Mouse (Mus musculus) left cerebral cortex, postnatal 10 days (tissue): ENCODE measurements at regions not wholly inside any gene's neighbourhood (a gene's known extent, or its start where the extent isn't known, plus 50 kb on each side); places are given as distances from the start of the nearest gene placed in this dataset.

Experiments used
- DNase-seq, 2 experiments: peaks; one replicate each; pipeline ENCODE4 v3.0.0; 2021 to 2022; ENCODE audit warnings: low spot score in 2 of 2, mixed read lengths in 1 of 2; ENCODE audit errors: extremely low spot score in 1 of 2
- intact Hi-C: fragments of 180-260 bp; cut with DNase I; formaldehyde crosslinking; loops from one replicate; pipeline ENCODE4 v1.15.1; 2025

- intact Hi-C loops: no loop called here
- DNase-seq: no peak
These were observed 385.5 kb downstream of the Setd4 start for GRCm38 (mm10) chr16:93218402-93218801.

- intact Hi-C loops: no loop called here
- DNase-seq: no peak
These were observed 386.1 kb downstream of the Setd4 start for GRCm38 (mm10) chr16:93217600-93218226.

DNA sequence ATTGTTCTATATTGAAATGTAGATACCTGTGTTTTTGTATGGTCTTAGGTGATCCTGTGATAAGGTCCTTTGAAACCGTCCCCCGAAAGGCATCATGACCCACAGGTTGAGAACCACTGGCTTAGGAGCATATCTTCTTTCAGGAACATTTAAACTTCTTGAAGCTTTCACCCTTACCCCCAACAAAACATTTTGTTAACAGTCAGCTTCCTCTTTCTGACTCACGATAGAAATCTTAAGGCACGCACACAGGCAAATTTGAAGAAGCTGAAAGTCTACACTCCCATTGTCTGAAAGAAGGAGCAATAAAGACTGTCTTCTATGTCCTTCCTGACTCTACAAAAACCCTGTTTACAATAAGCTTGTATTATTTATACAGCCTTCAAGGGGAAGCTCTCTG is 388.2 kb downstream of the Setd4 start:
- no peak for DNase-seq
- intact Hi-C loops: no loop called here

GRCm38 (mm10) chr16:93213618-93214017 is 387.7 kb upstream of the Runx1 start:
- intact Hi-C loops: no loop called here
- no peak for DNase-seq

DNA sequence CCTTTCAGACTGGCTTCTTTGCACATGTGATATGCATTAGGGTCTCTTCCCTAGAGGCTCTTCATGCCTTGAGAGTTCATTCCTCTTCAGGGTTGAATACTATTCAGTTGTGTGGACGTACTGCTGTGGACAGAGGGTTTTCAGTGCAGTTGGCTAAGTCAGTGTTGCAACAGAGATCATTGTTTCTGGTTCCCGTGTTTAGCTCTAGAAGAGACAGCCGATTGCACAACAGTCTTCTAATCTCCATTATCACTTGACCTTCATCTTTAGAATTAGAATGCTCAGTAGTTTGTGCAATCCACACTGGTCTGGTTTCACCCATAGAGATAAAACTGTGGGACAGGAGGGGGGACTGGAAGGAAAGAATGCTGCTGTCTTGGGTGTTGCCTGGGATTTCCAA is 381.7 kb upstream of the Runx1 start:
- intact Hi-C loops: no loop called here
- DNase-seq: no peak

DNA sequence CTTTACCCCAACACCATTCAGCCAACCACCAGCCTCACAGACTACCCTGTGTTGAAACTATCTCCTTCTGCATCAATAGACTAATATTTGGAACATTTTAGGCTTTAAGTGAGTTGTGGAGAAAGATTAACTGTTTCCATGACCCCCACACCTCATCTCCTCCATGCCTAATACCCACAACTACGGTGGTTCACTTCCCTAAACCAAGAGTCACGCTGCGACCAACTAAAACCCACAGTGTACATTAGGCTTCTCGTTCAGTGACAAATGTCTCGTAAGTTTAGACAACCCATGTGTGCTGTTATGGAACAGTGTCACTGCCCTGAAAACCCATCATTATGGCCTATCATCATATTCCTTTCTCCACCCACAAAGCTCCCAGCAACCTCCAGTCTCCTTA is 381.3 kb upstream of the Runx1 start:
- intact Hi-C loops: no loop called here

GRCm38 (mm10) chr16:93206325-93206724 is 380.4 kb upstream of the Runx1 start:
- no peak for DNase-seq

More for the DNA sequence above, 381.3 kb upstream of the Runx1 start:
- no peak for DNase-seq

GRCm38 (mm10) chr16:93204601-93205000 is 378.7 kb upstream of the Runx1 start:
- no peak for DNase-seq
- intact Hi-C loops: no loop called here

More at GRCm38 (mm10) chr16:93206325-93206724, 380.4 kb upstream of the Runx1 start:
- intact Hi-C loops: no loop called here

DNA sequence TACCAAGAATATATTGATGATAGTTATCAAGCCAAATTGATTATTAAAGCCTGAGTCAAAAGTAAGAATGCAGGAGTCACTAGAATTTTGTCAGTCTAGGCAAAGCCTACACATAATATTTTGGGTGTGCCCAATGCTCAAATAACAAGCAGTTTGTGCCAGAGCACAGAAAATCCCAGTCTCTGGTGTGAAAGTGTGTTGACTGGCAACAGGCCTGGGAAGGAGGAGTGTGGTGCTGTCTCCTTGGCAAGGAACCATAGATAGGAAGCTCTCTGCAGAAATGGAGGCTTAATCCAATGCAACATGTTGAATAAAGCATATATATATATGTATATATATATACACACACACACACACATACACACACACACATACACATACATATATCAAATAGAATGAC is 376.6 kb upstream of the Runx1 start:
- intact Hi-C loops: no loop called here
- no peak for DNase-seq

DNA sequence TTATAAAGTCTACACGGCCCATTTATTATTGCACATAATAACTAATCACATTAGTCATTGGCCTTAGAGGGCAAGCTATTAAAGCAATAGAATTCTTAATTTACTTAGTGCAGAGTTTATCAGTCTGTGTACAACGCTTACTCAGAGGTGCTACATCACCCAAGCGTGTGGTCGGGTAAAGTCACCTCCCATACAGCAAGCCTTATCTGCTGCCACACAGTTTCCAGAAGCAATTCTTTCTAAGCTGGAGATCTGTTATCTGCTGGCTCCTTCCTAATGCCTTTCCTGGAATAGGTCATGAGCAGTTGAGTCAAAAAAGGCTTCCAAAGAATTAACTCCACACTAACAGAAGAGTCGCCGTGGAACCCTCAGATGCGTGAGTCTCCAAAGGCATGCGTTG is 371.4 kb upstream of the Runx1 start:
- DNase-seq: no peak
- intact Hi-C loops: no loop called here

DNA sequence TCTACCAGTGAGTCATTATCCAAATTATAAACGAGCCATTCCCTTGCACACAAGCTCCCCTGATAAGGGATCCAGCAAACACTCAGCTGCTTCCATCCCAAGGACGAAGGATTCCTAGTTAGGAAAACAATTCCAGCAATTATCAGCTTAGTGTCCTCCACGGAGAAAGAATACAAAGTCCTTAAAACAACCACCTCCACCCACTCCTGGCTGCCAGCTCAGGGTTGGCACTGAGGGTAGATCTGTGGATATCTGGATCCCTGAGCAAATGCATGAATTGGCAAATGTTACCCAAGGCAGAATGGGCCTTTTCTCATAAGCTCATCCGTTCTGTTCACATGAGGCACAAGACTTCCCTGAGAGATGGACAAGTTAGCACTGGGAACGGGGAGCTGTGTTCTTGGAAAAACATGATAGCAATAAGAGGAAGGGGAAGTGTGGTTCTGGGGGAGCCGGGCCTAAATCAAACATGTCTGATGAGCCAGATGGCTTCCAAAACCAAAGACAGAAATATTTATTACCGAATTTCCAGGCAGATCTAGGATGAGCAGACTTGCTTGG is 368.1 kb upstream of the Runx1 start:
- intact Hi-C loops: no loop called here
- no peak for DNase-seq

DNA sequence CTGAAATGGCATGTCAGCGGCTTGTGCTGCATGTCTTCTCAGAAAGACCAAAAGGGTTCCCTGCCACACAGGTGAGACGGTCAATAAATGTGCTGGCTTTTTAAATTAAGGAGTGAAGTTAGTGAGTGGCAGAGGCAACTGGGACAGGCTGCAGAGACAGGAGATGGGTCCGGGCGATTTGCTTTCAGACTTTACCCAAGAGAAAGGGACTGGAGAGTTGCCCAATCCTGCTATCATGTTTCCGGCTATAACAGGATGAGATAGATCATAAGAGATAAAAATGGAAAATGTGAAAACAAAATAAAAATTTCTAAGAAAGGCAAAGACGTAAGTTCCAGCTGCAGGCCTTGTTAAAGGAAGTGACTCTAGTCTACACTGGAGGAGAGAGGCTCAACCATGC is 367.3 kb upstream of the Runx1 start:
- intact Hi-C loops: no loop called here
- DNase-seq: no peak

DNA sequence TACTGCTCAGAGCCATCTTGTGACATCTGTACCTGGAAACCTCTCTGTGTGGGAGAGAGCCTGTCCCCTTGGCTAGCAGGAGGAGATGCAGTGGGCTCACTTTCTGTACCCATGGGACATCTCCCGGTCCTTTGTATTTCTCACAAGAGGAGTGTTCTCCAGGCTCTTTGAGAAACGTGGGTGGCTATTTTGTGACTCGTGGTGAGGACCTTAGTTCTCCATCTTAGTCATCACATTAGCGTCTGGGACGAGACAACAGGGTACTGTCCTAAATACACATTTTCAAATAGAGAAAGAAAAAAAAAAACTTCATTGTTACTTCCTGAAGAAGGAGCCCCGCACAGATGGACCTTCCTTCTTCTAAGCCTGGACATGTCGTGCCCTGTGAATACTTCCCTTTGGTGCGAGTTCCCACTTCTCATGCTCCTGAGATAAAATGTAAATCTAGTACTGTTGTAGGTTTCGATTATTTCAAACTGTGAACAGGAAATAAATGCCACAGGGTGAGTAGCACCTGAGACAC is 366.8 kb upstream of the Runx1 start:
- intact Hi-C loops: no loop called here
- DNase-seq: no peak

GRCm38 (mm10) chr16:93191174-93191573 is 365.2 kb upstream of the Runx1 start:
- intact Hi-C loops: no loop called here
- no peak for DNase-seq

DNA sequence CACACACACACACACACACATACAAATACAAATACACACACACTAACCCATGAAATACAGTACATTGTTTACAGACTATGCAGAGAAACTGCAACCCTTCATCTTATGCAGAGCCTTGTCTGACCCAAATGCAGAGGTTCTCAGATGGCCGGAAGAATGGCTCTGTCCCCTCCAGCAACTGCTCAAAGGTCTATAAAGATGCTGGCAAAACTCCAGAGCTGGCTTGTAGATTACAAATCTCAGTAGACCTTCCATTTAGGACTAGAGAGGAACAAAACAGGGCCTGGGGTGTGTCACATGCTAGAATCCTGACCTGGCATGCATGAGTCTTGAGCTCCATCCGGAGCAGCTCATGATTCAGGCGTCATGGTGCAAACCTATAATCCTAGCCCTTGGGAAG is 364.4 kb upstream of the Runx1 start:
- intact Hi-C loops: no loop called here
- DNase-seq: no peak

DNA sequence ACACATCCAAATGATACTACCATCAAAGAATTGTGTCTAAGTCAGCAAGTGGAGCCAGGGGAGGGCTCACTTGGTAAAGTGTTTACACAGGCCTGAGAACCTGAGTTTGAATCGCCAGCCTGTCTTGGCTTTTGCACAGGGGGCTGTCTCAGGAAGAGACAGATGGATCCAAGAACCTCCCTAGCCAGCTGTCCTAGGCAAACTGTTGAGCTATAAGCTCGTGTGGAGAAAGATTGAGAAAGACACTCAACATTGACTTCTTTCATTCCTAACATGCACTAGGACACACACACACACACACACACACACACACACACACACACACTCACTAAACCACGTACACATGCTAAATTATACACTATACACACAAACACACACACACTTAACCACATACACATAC is 363.9 kb upstream of the Runx1 start:
- DNase-seq: no peak
- intact Hi-C loops: no loop called here

DNA sequence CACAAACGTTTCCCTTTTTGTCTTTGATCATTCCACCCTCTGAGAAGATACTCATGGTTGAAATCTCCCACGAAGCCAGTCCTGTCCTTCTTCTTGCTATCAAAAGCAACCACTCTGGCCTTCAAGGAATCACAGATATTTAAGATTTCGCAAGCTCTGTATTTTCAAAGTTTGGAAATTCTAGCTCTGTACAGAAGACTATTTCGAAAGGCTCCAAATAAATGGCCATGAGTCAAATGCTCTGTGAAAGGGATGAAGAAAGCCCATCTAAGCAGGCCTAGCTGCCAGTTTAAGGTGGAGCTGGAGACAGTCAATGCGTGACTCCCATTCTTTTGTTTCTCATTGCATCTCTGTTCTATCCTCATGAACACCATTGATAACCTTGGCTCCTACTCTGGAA is 363.5 kb upstream of the Runx1 start:
- intact Hi-C loops: no loop called here
- DNase-seq: no peak

- intact Hi-C loops: no loop called here
- DNase-seq: no peak
These were observed 360.6 kb upstream of the Runx1 start for GRCm38 (mm10) chr16:93186554-93186953.

- DNase-seq: no peak
- intact Hi-C loops: no loop called here
These were observed 356.7 kb upstream of the Runx1 start for GRCm38 (mm10) chr16:93182656-93183055.

DNA sequence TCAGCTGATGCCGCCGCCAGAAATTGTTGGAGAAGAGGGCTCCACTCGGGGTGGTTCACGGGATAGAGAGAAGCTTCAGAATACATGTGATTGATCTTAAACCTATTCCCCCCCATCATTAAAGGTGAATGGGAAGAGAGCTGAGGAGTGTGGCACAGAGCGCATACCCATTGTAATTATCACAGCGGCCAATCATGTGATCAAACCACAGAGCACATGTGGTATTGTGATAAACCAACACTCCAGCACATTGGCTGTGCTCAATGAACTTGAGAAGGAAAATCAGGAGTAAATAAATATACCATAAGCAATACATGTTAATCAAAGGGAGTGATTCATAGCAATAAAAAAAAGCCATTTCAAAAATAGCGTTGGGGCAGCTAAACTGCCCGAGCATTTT is 355.5 kb upstream of the Runx1 start:
- no peak for DNase-seq
- intact Hi-C loops: no loop called here

GRCm38 (mm10) chr16:93180213-93180612 is 354.3 kb upstream of the Runx1 start:
- intact Hi-C loops: no loop called here
- DNase-seq: no peak
